Mouse (Mus musculus): ENCODE measurements around the gene Arf6.

DNA sequence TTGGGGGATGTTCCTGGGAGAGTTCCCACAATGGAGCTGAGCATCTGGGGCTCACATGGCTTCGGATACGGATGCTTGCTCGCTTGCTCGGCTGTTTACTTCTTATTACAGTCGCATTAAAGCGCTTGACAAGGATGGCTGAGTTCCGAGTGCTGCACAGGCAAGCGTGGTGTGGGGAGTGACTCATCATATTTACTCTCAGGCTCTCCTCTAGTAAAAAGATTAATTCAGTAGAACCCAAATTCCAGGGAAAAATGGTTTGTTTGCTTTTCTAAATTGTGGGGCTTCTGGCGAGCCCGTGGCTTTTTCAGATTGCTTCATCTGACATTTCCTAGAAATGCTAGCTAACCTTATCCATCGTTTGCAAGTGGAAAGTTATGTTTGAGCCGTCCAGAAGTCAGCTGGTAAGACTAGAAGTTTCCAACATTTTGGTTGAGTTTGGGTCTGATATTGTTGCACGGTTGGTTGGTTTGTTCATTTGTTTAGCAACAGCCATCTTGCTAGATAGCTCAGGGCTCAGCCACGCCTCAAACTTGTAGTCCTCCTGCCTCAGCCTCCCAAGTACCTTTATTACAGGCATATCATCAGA lies 47.2 kb downstream of the Arf6 start:
- no peak for TF ChIP-seq POLR2A (IDR thresholded peaks at IDR 0.05; ENCODE audit: control insufficient read depth, low read depth, low read length)
- TF ChIP-seq CTCF (IDR thresholded peaks at IDR 0.05; ENCODE audit: control insufficient read depth, insufficient read depth, insufficient replicate concordance, low read depth, low read length) = no peak
